Mouse (Mus musculus): ENCODE measurements around the gene Cmklr1.

The Cmklr1 gene

DNA sequence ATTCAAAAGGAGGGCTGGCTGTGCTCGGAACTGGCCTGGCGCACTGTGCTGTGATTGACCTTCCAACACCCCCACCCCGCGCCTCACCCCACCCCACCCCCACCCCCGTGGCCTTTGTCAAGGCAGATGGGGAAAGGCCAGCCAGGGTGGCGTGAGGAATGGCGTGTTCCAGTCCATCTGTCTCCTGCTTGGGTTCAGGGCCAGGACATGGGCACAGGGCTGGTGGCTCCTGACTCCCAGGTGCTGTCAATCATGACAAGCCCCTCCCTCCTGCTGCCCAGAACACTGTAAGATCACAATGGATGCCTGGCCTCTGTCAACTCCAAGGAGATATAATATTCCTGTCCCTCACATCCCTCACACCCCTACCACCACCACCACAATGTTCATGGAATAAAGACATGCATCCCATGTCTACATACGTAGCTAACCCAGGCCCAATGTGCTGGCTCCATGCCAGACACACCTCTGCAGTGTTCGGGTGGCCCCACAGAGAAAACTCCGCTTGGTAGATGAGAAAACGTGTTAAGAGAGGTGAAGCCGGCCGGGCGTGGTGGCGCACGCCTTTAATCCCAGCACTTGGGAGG, 30.0 kb downstream of the Cmklr1 start:
- DNase-seq (ENCODE audit: low spot score in 2 of 2): no peak

GRCm38 (mm10) chr5:113619151-113619550, 31.1 kb downstream of the Cmklr1 start:
- no peak for DNase-seq (ENCODE audit: low spot score in 2 of 2)

GRCm38 (mm10) chr5:113618716-113619115, 31.5 kb downstream of the Cmklr1 start:
- DNase-seq (ENCODE audit: low spot score in 2 of 2): no peak

DNA sequence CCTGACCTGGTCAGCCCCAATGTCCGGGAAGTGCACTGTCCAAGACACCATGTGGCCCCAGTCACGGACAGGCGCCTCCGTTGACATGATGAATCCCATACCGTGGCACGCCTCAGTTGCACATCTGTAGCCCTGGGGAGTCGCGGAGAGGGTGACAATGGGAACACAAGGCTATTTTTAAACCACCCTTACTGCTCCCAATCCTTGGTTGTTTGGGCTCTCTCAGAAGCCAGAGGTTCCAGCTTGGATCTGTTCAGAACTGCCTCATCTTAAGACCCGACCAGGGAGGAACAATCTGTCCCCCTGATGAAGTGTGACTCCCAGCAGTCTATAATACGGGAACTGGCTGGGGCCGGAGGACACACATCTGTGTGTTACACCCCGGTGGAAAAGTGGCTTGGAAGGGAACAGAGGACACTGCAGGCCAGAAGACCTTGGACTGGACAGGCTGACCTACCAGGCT, 38.4 kb downstream of the Cmklr1 start:
- DNase-seq (ENCODE audit: low spot score in 2 of 2): no peak

- no peak for DNase-seq (ENCODE audit: low spot score in 2 of 2)
These were observed 39.1 kb downstream of the Cmklr1 start for GRCm38 (mm10) chr5:113611131-113611530.

- DNase-seq (ENCODE audit: low spot score in 2 of 2): no peak
These were observed 39.7 kb downstream of the Cmklr1 start for GRCm38 (mm10) chr5:113610490-113610889.

- no peak for DNase-seq (ENCODE audit: low spot score in 2 of 2)
These were observed 40.3 kb downstream of the Cmklr1 start for GRCm38 (mm10) chr5:113609891-113610290.

GRCm38 (mm10) chr5:113608511-113608910, 41.7 kb downstream of the Cmklr1 start:
- no peak for DNase-seq (ENCODE audit: low spot score in 2 of 2)

DNA sequence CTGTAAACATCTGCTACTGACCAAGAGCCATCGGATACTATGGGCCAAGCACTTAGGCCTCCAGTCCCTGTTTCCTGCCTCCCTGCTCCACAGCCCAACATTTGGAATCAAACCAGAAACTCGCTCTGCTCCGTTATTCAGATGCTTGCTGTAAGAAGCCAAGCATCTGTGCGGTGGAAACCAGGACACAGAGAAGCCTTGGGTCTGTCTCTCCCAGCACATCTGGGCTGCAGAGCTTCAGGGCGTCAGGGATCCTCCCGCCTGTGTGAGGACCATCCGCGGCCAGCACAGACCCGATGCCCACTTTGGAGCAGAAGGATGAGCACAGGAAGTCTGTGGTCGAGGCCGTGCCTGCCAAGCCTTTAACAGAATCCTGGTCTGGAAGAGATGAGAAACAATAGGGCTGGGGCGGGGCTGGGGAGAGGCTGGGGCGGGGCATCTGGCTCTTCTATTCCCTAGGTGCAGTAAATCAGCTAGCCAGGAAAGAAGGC, 42.2 kb downstream of the Cmklr1 start:
- DNase-seq (ENCODE audit: low spot score in 2 of 2): no peak

DNA sequence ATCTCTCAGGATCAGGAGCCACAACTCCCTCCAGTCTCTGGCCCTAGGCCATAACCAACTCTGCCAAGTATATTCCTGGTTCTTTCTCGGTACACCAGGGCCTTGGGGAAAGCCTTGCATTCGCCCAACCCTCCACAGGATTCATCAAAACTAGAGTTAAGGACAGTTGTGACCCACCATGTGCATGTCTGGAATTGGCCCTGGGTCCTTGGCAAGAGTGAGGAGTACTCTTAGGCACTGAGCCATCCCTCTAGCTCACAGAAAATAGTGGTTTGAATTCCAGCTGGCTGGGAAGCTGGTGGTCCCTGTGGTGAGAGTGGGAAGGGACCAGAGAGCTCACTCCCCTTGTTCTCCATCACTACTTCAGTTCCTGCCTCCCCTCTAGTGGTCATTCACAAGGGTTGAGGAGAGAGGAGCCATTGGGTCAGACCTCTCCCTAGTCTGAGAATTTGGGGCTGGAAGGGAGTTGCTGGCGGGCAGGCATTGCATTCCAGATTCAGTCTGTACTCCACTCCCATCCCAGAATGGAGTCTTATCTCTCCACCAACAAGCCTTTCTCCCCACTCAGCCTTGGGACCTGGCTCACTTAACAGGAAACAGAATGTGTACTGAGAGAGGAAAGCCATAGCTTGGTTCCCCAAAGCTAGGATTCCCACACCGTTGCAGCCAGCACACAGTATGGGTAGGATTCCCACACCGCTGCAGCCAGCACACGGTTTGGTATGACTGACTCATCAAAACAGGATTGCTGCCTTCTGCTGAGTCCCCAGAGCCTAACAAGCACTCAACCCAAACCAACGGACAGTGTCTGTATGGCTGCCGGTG, 43.1 kb downstream of the Cmklr1 start:
- no peak for DNase-seq (ENCODE audit: low spot score in 2 of 2)

DNA sequence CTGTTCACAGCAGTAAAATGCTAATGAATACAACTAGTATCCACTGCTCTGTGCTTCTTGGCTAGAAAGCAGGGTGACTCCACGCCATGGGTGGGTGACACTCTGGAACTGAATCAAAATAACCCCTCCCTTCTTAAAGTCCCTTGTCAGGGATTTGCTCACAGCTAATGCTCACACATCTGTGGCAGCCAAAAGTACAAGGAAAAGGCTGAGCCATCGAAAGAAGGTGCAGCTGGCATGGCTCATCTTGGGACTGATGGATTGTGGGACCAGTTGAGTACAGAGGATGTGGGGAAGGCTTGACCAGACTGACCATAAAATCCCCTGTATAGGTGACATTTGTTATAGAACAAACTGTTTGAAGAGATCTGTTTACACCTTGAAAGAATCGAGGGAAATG, 44.1 kb downstream of the Cmklr1 start:
- DNase-seq (ENCODE audit: low spot score in 2 of 2): no peak

- no peak for DNase-seq (ENCODE audit: low spot score in 2 of 2)
These were observed 45.5 kb downstream of the Cmklr1 start for GRCm38 (mm10) chr5:113604758-113605157.

DNA sequence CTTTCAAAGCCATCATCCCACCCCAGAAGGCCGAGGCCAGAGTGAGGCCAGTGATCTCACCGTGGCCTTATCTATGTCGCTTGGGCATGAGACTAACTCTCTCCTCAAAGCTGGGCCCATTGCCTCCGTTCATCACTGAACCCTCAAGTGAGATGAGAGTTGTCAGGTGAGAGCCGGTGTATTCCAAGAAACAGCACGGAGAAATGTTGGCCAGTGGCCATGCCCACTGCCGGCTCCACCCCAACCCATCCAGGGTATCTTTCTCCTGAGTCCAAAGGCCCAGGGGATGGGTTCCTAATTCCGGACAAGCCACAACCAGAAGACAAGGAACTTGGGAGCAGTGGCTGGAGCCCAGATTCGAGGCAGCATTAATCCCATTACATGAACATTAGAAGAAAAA, 46.8 kb downstream of the Cmklr1 start:
- no peak for DNase-seq (ENCODE audit: low spot score in 2 of 2)

DNA sequence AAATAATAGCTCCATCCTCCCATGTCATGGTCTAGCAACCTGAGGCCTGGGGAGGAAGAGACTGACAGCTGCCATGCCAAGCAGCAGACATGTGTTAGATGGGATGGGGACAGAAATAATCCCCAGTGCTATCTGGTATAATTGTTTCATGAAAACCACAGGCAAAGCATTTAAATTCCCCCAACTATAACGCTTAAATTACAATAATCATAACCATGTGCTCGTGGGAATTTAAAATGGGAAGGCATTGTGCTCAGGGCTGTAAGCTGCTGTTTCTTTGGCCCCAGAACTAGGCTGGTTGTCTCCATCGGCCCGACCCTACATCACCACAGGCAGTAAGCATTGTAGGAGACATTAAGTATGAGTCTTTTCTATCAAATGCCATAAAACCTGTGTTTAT, 49.4 kb downstream of the Cmklr1 start:
- no peak for DNase-seq (ENCODE audit: low spot score in 2 of 2)

GRCm38 (mm10) chr5:113600181-113600580, 50.0 kb downstream of the Cmklr1 start:
- no peak for DNase-seq (ENCODE audit: low spot score in 2 of 2)

DNA sequence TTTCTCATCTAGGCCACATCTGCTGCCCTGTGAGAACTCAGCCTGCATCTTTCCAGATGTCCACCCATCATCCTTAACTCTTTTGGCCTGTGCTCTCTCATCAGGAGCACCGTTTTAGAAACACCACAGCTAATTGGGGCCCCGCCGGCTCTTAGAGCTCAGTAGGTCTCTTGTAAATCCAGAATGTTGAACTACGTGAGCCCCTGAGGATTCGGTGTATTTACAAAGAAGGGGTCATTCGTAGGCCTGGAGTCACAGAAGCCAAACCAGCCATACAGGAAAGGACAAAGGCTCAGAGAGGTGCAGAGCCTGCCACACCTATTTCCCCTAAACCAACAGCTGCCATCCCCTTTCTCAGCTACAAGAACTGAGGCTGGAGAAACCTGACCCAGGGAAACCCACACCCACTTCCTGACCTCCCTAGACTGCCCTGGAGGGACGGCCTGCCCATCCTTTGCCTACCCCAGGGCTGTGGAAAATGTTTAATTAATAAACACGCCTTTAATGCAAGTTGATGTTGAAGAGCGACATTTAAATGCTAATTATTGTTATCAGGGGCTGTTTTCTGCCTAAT, 53.4 kb downstream of the Cmklr1 start:
- DNase-seq (ENCODE audit: low spot score in 2 of 2): no peak

GRCm38 (mm10) chr5:113596252-113596651, 54.0 kb downstream of the Cmklr1 start:
- no peak for DNase-seq (ENCODE audit: low spot score in 2 of 2)

DNA sequence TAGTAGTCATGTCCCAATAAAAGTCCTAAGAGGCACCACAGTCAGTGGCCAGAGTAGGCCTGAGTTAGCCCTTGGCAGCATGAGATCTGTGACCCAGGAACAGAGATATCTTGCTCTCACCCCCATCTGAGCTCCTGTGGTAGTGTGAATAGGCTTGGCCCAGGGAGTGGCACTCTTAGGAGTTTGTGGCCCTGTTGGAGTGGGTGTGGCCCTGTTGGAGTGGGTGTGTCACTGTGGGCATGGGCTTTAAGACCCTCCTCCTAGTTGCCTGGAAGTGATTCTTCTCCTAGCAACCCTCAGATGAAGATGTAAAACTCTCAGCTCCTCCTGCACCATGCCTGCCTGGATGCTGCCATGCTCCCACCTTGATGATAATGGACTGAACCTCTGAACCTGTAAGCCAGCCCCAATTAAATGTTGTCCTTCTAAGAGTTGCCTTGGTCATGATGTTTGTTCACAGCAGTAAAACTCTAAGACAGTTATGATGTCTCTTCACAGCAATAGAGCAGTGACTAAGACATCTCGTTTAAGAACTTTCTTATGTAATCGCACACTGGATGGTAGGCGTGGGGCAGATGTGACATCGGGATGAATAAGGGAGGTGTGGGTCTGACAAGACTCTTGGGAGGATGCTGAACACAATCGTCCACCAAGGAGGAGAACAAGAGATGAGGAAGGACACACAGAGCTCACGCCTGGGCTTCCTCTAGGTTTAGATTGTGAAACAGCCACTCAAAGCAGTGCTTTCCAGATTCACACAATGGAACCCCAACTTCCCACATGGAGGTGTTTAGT, 56.1 kb downstream of the Cmklr1 start:
- DNase-seq (ENCODE audit: low spot score in 2 of 2): no peak

GRCm38 (mm10) chr5:113591751-113592230, 58.4 kb downstream of the Cmklr1 start:
- DNase-seq (ENCODE audit: low spot score in 2 of 2): peak; percentile 75 to 84

GRCm38 (mm10) chr5:113591166-113591565, 59.1 kb downstream of the Cmklr1 start:
- DNase-seq (ENCODE audit: low spot score in 2 of 2): no peak

DNA sequence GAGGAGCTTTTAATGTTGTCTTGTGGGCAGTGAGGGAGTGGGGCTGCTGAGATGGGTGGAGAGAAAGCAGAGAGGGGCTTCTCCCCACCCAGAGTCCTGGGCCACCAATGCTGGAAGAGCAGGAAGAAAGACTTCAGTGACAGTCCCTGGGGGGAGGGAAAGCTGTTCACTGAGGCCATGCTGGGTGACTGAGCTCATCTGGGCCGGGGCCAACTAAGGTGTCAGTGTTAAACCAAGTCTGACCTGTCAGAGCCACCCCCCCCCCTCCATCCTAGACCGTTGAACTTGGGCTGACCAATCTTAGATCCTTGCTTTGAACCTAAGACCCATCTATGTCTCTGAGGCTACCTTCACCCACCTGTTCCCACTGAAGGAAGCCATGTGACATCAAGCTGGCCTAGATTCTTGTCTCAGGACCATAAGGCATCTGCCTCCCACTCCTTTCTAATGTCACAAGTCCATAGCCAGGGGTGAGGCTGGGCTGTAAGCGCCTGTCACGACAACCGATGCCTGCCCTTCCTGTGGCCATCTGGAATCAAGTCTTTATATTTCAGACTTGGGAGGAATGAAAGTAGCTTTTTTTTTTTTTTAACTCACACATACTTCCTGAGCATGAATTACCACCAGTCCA, 60.1 kb downstream of the Cmklr1 start:
- no peak for DNase-seq (ENCODE audit: low spot score in 2 of 2)
